8 mouse cellular contexts compared by ENCODE assay signal in genomic region chr11:116388841-116389480, GRCm38 (mm10). TPM values are rescaled to one million over a fixed set of nuclear protein-coding genes. Genes with fewer than 3 reads are reported as not detected.
DNase-seq lines count a peak whose midpoint lies in the region; ATAC-seq lines count a peak whose summit lies in the region.

No protein-coding gene starts in this region.

- peak overlapping the region; percentile 57 for H3K4me2 ChIP-seq in liver, embryonic 13.5 days

- H3K4me3 ChIP-seq in liver, embryonic 13.5 days (replicated peaks): peak overlapping the region; percentile 43

- no peaks in the 10 kb centered on the region for H3K27me3 ChIP-seq in liver, embryonic 13.5 days

- DNase-seq in gastrocnemius, adult 18-20 months (ENCODE audit: low spot score): peak; percentile 48
- DNase-seq in gastrocnemius, postnatal 14 days: no peak
- peak; percentile 65 for DNase-seq in cerebellum, adult 9-10 months
- DNase-seq in gastrocnemius, adult 8-10 months (ENCODE audit: low spot score in 2 of 2): peak; percentile 45 to 47
- DNase-seq in liver, embryonic 13.5 days: no peak
- DNase-seq in layer of hippocampus, postnatal 36 days: no peak

- peak; percentile 81 for ATAC-seq in inflammation-experienced regulatory T-cells, adult 6 months
- peak; percentile 90 for ATAC-seq in liver, embryonic 13.5 days (ENCODE audit: low read depth)
- ATAC-seq in neutrophil, adult 5-6 weeks (ENCODE audit: extremely low read depth, insufficient number of reproducible peaks, low FRiP score, poor library complexity, severe bottlenecking): peak; percentile 88

- 60% methylated on average over 14 of the region's 14 CpGs for WGBS in liver, embryonic 13.5 days (ENCODE audit: insufficient replicate concordance)

- no peaks in the 10 kb centered on the region for H3K9me3 ChIP-seq in liver, embryonic 13.5 days (replicated peaks)

- intact Hi-C loops in gastrocnemius, postnatal 14 days (cut with DNase I; ENCODE audit: low total_unique reads): no loop called here

- no peaks in the 10 kb centered on the region for H3K36me3 ChIP-seq in liver, embryonic 13.5 days

- peaks cover 25% of the 10 kb centered on the region for H3K4me1 ChIP-seq in liver, embryonic 13.5 days (replicated peaks)

- H3K27ac ChIP-seq in liver, embryonic 13.5 days: peak overlapping the region; percentile 85

- peak overlapping the region; percentile 61 for H3K9ac ChIP-seq in liver, embryonic 13.5 days

RNA-seq across cellular contexts. Expression of gene Rnf157, which starts 23.9 kb away (rescaled TPM):
- 10 to 100 TPM; 24.2 to 27.5 TPM for total RNA-seq in gastrocnemius, adult 18-20 months (2021)
- total RNA-seq in gastrocnemius, postnatal 14 days (2021): 10 to 100 TPM; 38.3 to 48.7 TPM
- total RNA-seq in gastrocnemius, adult 8-10 months (2022): 10 to 100 TPM; 23.0 to 29.5 (median 24.2) TPM
- polyA plus RNA-seq in inflammation-experienced regulatory T-cells, adult 6 months (2017; shearing (Covaris generic)): 10 to 100 TPM in 1 of 3 experiments, 1 to 10 TPM in 2; 3.0 to 15.1 (median 8.5) TPM
- polyA plus RNA-seq in liver, embryonic 13.5 days (2015; fragmentation: Nextera tagmentation; extraction: Ambion mirVana): 1.1 and 1.4 TPM in 2 replicates
- total RNA-seq in neutrophil, adult 5-6 weeks (2017): 16.0 and 17.0 TPM in 2 replicates
- 100 to 1,000 TPM; 212 to 247 TPM for total RNA-seq in layer of hippocampus, postnatal 36 days (2021)

RNA-seq across cellular contexts. Expression of gene Ubald2, which starts 44.9 kb away (rescaled TPM):
- total RNA-seq in gastrocnemius, adult 18-20 months (2021): 10 to 100 TPM; 32.1 to 45.8 TPM
- 10 to 100 TPM; 42.6 to 58.9 TPM for total RNA-seq in gastrocnemius, postnatal 14 days (2021)
- total RNA-seq in gastrocnemius, adult 8-10 months (2022): 10 to 100 TPM; 35.1 to 63.5 (median 47.7) TPM
- polyA plus RNA-seq in inflammation-experienced regulatory T-cells, adult 6 months (2017; shearing (Covaris generic)): 10 to 100 TPM; 10.4 to 14.6 (median 10.6) TPM
- polyA plus RNA-seq in liver, embryonic 13.5 days (2015; fragmentation: Nextera tagmentation; extraction: Ambion mirVana): 28.2 and 33.0 TPM in 2 replicates
- 82.2 and 89.0 TPM in 2 replicates for total RNA-seq in neutrophil, adult 5-6 weeks (2017)
- 10 to 100 TPM; 37.4 to 38.0 TPM for total RNA-seq in layer of hippocampus, postnatal 36 days (2021)

RNA-seq across cellular contexts. Expression of gene Foxj1, which starts 53.8 kb away (rescaled TPM):
- under 1 TPM in 1 of 2 experiments, not detected in 1; 0.14 TPM for total RNA-seq in gastrocnemius, adult 18-20 months (2021)
- total RNA-seq in gastrocnemius, postnatal 14 days (2021): under 1 TPM; 0.22 to 0.27 TPM
- not detected for total RNA-seq in gastrocnemius, adult 8-10 months (2022)
- polyA plus RNA-seq in inflammation-experienced regulatory T-cells, adult 6 months (2017; shearing (Covaris generic)): not detected
- polyA plus RNA-seq in liver, embryonic 13.5 days (2015; fragmentation: Nextera tagmentation; extraction: Ambion mirVana): 1.1 and 1.2 TPM in 2 replicates
- total RNA-seq in neutrophil, adult 5-6 weeks (2017): 0.25 TPM in 1 of 2 replicates, not detected in the other
- total RNA-seq in layer of hippocampus, postnatal 36 days (2021): 1 to 10 TPM; 4.3 to 5.8 TPM

Comparison
In these comparisons a context has a peak if more than half of its experiments do, and no peak if none do; other contexts are left out.
1. DNase-seq: peak in gastrocnemius, adult 18-20 months (single experiment), cerebellum, adult 9-10 months (single experiment) and gastrocnemius, adult 8-10 months (2 of 2); none in gastrocnemius, postnatal 14 days (single experiment), liver, embryonic 13.5 days (single experiment) and layer of hippocampus, postnatal 36 days (0 of 2).
2. RNA of gene Rnf157, which starts 23.9 kb away (total RNA-seq): 212 to 247 TPM in layer of hippocampus, postnatal 36 days; 38.3 to 48.7 TPM in gastrocnemius, postnatal 14 days, 24.2 to 27.5 TPM in gastrocnemius, adult 18-20 months, 23.0 to 29.5 TPM in gastrocnemius, adult 8-10 months and 16.0 to 17.0 TPM in neutrophil, adult 5-6 weeks; every median in the first group is over 4 times any median in the second.
3. Peak in every context shown above with its lines, with median percentiles within 50 percentile points of each other: ATAC-seq.